Mouse (Mus musculus) midbrain, embryonic 15.5 days (tissue): ENCODE measurements around the gene Pax2. TPM values are rescaled to one million over a fixed set of nuclear protein-coding genes. Genes with fewer than 3 reads are reported as not detected.
"Not testable (repeated sequence)": the region's sequence is repeated elsewhere in the genome, so short reads cannot be mapped to it uniquely, and the experiment has no call there.

Source experiments
- ATAC-seq: fragments of 200-750 bp; cut with Nextera tagmentation; replicated peaks from 2 replicates; pipeline ENCODE4 v1.8.0; 2017; ENCODE audit warnings: moderate TSS enrichment
- H3K27ac ChIP-seq: fragments of 300-500 bp; sonication (generic); 2 replicates; pipeline ENCODE4 v1.5.1; 2015; ENCODE audit warnings: mild to moderate bottlenecking, inconsistent platforms
- H3K27me3 ChIP-seq: fragments of 300-500 bp; sonication (generic); replicated peaks from 2 replicates; pipeline ENCODE4 v1.6.1; 2015; ENCODE audit warnings: inconsistent platforms
- H3K36me3 ChIP-seq: fragments of 300-500 bp; sonication (generic); replicated peaks from 2 replicates; pipeline ENCODE4 v1.6.1; 2015; ENCODE audit warnings: inconsistent platforms
- H3K4me1 ChIP-seq: fragments of 300-500 bp; sonication (generic); 2 replicates; pipeline ENCODE4 v1.6.1; 2015; ENCODE audit warnings: inconsistent platforms
- H3K4me2 ChIP-seq: fragments of 300-500 bp; sonication (generic); 2 replicates; pipeline ENCODE4 v1.6.1; 2015; ENCODE audit warnings: inconsistent platforms, mild to moderate bottlenecking, moderate library complexity
- H3K4me3 ChIP-seq: fragments of 300-500 bp; sonication (generic); 2 replicates; pipeline ENCODE4 v1.5.1; 2015; ENCODE audit warnings: mild to moderate bottlenecking, inconsistent platforms
- H3K9ac ChIP-seq: fragments of 300-500 bp; sonication (generic); 2 replicates; pipeline ENCODE4 v1.6.1; 2015; ENCODE audit warnings: mild to moderate bottlenecking, inconsistent platforms
- H3K9me3 ChIP-seq: fragments of 300-500 bp; sonication (generic); 2 replicates; pipeline ENCODE4 v1.6.1; 2016; ENCODE audit warnings: inconsistent platforms
- WGBS: fragments of 180-500 bp; shearing (Covaris S2); methylation state at CpG from one replicate; pipeline ENCODE4 v1.1.7; 2015; ENCODE audit warnings: mixed read lengths; 5-methylcytosine and 5-hydroxymethylcytosine counted together
- polyA plus RNA-seq: library from polyadenylated mRNA; unstranded; fragments of >200 nt; fragmentation: Nextera tagmentation; extraction: Ambion mirVana; gene quantifications from 2 replicates; pipeline ENCODE4 v1.2.1, GENCODE M21; 2015

Gene Pax2
- polyA plus RNA-seq, 1 experiment from 2014 or later = 0.68 TPM

GRCm38 (mm10) chr19:44833391-44833790, 77.5 kb downstream of the Pax2 start:
- no peak overlapping the region for H3K4me2 ChIP-seq
- ATAC-seq = no peak
- no peak overlapping the region for H3K27ac ChIP-seq
- H3K4me3 ChIP-seq = no peak overlapping the region
- H3K36me3 ChIP-seq = no peaks in the 10 kb centered on the region
- WGBS = 28% methylated on average over 1 of the region's 1 CpGs
- H3K9ac ChIP-seq = no peak overlapping the region
- H3K27me3 ChIP-seq = peaks cover 67% of the 10 kb centered on the region
- no peaks in the 10 kb centered on the region for H3K9me3 ChIP-seq
- H3K4me1 ChIP-seq = peaks cover 24% of the 10 kb centered on the region

- ATAC-seq = no peak
- Histone ChIP-seq H3K27ac (no peak overlapping the region), H3K27me3 (peaks cover 76% of the 10 kb centered on the region), H3K4me1 (peaks cover 24% of the 10 kb centered on the region), H3K9me3 (no peaks in the 10 kb centered on the region), H3K36me3 (no peaks in the 10 kb centered on the region), H3K4me3 (no peak overlapping the region), H3K9ac (no peak overlapping the region), H3K4me2 (no peak overlapping the region)
- WGBS = 10% methylated on average over 11 of the region's 11 CpGs
Measured at GRCm38 (mm10) chr19:44834218-44835041, 78.6 kb downstream of the Pax2 start.

GRCm38 (mm10) chr19:44835042-44835930, 79.4 kb downstream of the Pax2 start:
- Histone ChIP-seq H3K27ac (no peak overlapping the region), H3K4me2 (peak overlapping the region; percentile 69), H3K4me1 (peaks cover 24% of the 10 kb centered on the region), H3K36me3 (no peaks in the 10 kb centered on the region), H3K9me3 (no peaks in the 10 kb centered on the region), H3K4me3 (peak overlapping the region; percentile 42), H3K9ac (peak overlapping the region; percentile 26), H3K27me3 (peaks cover 84% of the 10 kb centered on the region)
- ATAC-seq = 0 out of 2 replicates have a peak, but pooled peaks have one; percentile 21
- WGBS = 6% methylated on average over 34 of the region's 34 CpGs

GRCm38 (mm10) chr19:44835931-44836861, 80.4 kb downstream of the Pax2 start:
- Histone ChIP-seq H3K9ac (peak overlapping the region; percentile 26), H3K9me3 (no peaks in the 10 kb centered on the region), H3K27me3 (peaks cover 84% of the 10 kb centered on the region), H3K4me2 (peak overlapping the region; percentile 69), H3K36me3 (no peaks in the 10 kb centered on the region), H3K4me3 (peak overlapping the region; percentile 42), H3K4me1 (peaks cover 24% of the 10 kb centered on the region), H3K27ac (no peak overlapping the region)
- peak; percentile 53; the same call in 1 of the 2 replicates for ATAC-seq
- under 1% methylated on average over 62 of the region's 71 CpGs for WGBS

- no peak for ATAC-seq
- H3K4me1 ChIP-seq = peaks cover 24% of the 10 kb centered on the region
- H3K9ac ChIP-seq = no peak overlapping the region
- 0 out of 2 replicates have a peak overlapping the region, but pooled peaks have one; percentile 1 for H3K4me3 ChIP-seq
- H3K27me3 ChIP-seq = peaks cover 70% of the 10 kb centered on the region
- no peaks in the 10 kb centered on the region for H3K36me3 ChIP-seq
- no peaks in the 10 kb centered on the region for H3K9me3 ChIP-seq
- 2% methylated on average over 37 of the region's 37 CpGs for WGBS
- peak overlapping the region; percentile 69 for H3K4me2 ChIP-seq
- no peak overlapping the region for H3K27ac ChIP-seq
Measured at GRCm38 (mm10) chr19:44837426-44838205, 81.8 kb downstream of the Pax2 start.

- Histone ChIP-seq H3K4me2 (no peak overlapping the region), H3K27ac (no peak overlapping the region), H3K4me3 (no peak overlapping the region), H3K9ac (no peak overlapping the region), H3K27me3 (peaks cover 66% of the 10 kb centered on the region), H3K4me1 (peaks cover 24% of the 10 kb centered on the region), H3K36me3 (no peaks in the 10 kb centered on the region), H3K9me3 (no peaks in the 10 kb centered on the region)
- ATAC-seq = no peak
- 18% methylated on average over 9 of the region's 9 CpGs for WGBS
Measured at GRCm38 (mm10) chr19:44838321-44838720, 82.5 kb downstream of the Pax2 start.

GRCm38 (mm10) chr19:44842661-44843060, 86.8 kb downstream of the Pax2 start:
- 95% methylated on average over 15 of the region's 15 CpGs for whole genome bisulfite sequencing
- not testable (repeated sequence) for H3K4me3 ChIP-seq

GRCm38 (mm10) chr19:44849465-44849864, 93.6 kb downstream of the Pax2 start:
- WGBS = 76% methylated on average over 12 of the region's 12 CpGs
- 0 out of 2 replicates have a peak, but pooled peaks cover 2% of the 10 kb centered on the region for H3K27me3 ChIP-seq
- no peak overlapping the region for H3K27ac ChIP-seq
- H3K4me3 ChIP-seq = no peak overlapping the region
- no peak for ATAC-seq
- H3K9me3 ChIP-seq = no peaks in the 10 kb centered on the region
- no peak overlapping the region for H3K4me2 ChIP-seq
- H3K36me3 ChIP-seq = no peaks in the 10 kb centered on the region
- no peak overlapping the region for H3K9ac ChIP-seq
- H3K4me1 ChIP-seq = no peaks in the 10 kb centered on the region

More at GRCm38 (mm10) chr19:44842661-44843060, 86.8 kb downstream of the Pax2 start:
- H3K27ac ChIP-seq, H3K4me2 ChIP-seq, H3K4me1 ChIP-seq, H3K36me3 ChIP-seq, H3K9ac ChIP-seq, H3K9me3 ChIP-seq, ATAC-seq: not testable (repeated sequence)
- peaks cover 27% of the 10 kb centered on the region for H3K27me3 ChIP-seq

GRCm38 (mm10) chr19:44858671-44859070, 102.8 kb downstream of the Pax2 start:
- Histone ChIP-seq H3K4me2 (no peak overlapping the region), H3K4me1 (no peaks in the 10 kb centered on the region)
- 100% methylated on average over 1 of the region's 1 CpGs for WGBS

GRCm38 (mm10) chr19:44868766-44869165, 112.9 kb downstream of the Pax2 start:
- ATAC-seq = no peak
- Histone ChIP-seq H3K4me1 (no peaks in the 10 kb centered on the region), H3K4me3 (no peak overlapping the region), H3K27me3 (peaks cover 15% of the 10 kb centered on the region), H3K9me3 (no peaks in the 10 kb centered on the region), H3K4me2 (no peak overlapping the region), H3K27ac (no peak overlapping the region), H3K36me3 (no peaks in the 10 kb centered on the region), H3K9ac (no peak overlapping the region)
- 56% methylated on average over 2 of the region's 2 CpGs for WGBS

More at GRCm38 (mm10) chr19:44858671-44859070, 102.8 kb downstream of the Pax2 start:
- Histone ChIP-seq H3K27me3 (no peaks in the 10 kb centered on the region), H3K27ac (no peak overlapping the region), H3K4me3 (no peak overlapping the region), H3K9me3 (0 out of 2 replicates have a peak, but pooled peaks cover 3% of the 10 kb centered on the region), H3K9ac (no peak overlapping the region), H3K36me3 (no peaks in the 10 kb centered on the region)
- ATAC-seq = no peak
